Mouse (Mus musculus): Measurements from ENCODE around the gene Mrpl24. TPM values are rescaled to one million over a fixed set of nuclear protein-coding genes. Genes with fewer than 3 reads are reported as not detected.

The Mrpl24 gene
- polyA plus RNA-seq, 1 experiment from 2014 or later, result 67.9 TPM

DNA sequence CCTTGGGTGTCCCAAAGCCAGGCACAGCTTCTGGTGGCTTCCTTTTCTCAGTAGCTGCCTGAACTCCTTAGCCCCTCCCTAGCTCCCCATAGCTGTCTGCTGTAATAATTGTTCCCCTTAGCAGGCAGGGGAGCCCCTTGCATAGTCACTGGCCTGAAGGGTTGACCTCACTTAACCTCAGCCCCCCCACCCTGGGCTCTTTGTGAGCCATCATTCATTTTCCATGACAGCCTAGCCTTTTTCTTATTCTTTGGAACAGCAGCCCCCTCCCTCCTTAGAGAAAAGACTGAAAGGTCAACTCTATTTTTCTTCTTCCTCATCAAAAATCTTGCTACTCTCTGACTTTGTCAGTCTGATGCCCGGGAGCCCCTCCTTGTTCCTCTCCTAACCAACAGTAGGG lies 39.7 kb downstream of the Mrpl24 start:
- Histone ChIP-seq H3K4me1 (ENCODE audit: control insufficient read depth in 2 of 2, insufficient read depth in 2 of 2, low read length in 2 of 2) (peaks cover 16 to 18% of the 10 kb centered on the region in 2 experiments), H3K4me2 (ENCODE audit: low read length) (no peak overlapping the region), H3K9me3 (ENCODE audit: control insufficient read depth, low read length) (no peaks in the 10 kb centered on the region), H3K36me3 (ENCODE audit: control insufficient read depth, insufficient read depth, low read length) (no peaks in the 10 kb centered on the region), H3K27me3 (ENCODE audit: control insufficient read depth, insufficient read depth, low read length) (peaks cover 4% of the 10 kb centered on the region; the same call in 1 of the 2 replicates), H3K27ac (replicated peaks in 1 of 2; ENCODE audit: control insufficient read depth in 1 of 2, insufficient read depth in 1 of 2, low read depth in 2 of 2, low read length in 2 of 2) (no peak overlapping the region), H3K9ac (ENCODE audit: low read length) (no peak overlapping the region), H3K4me3 (ENCODE audit: control insufficient read depth in 1 of 2, insufficient read depth in 1 of 2, low read depth in 1 of 2, low read length in 2 of 2) (no peak overlapping the region)
- no peak for ATAC-seq (ENCODE audit: insufficient number of reproducible peaks, insufficient read depth, low FRiP score, low read depth)
- 73% methylated on average over 1 of the region's 1 CpGs for WGBS

DNA sequence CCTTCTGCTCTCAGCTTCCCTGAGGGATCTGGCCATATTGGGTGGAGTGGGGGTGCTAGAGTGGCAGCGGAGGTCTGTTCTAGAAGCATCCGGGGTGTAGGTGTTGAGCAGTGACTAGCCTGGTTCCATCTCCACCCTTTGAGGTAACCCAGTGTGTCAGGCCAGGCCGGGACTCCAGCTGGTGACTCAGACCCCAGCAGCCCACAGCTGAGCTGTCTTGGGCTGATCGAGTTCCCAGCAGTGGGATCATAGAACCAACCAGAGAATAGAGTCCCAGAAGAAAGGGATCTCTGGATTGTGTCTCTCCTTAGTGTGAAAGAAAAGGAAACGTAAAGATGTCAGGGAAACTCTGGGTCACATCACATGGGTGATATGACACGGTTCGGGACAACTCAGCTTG lies 40.1 kb downstream of the Mrpl24 start:
- Histone ChIP-seq H3K9me3 (ENCODE audit: control insufficient read depth, low read length) (no peaks in the 10 kb centered on the region), H3K9ac (ENCODE audit: low read length) (no peak overlapping the region), H3K4me2 (ENCODE audit: low read length) (no peak overlapping the region), H3K4me3 (ENCODE audit: control insufficient read depth in 1 of 2, insufficient read depth in 1 of 2, low read depth in 1 of 2, low read length in 2 of 2) (no peak overlapping the region), H3K4me1 (ENCODE audit: control insufficient read depth in 2 of 2, insufficient read depth in 2 of 2, low read length in 2 of 2) (peaks cover 16 to 18% of the 10 kb centered on the region in 2 experiments), H3K27me3 (ENCODE audit: control insufficient read depth, insufficient read depth, low read length) (peaks cover 4% of the 10 kb centered on the region; the same call in 1 of the 2 replicates), H3K36me3 (ENCODE audit: control insufficient read depth, insufficient read depth, low read length) (no peaks in the 10 kb centered on the region), H3K27ac (replicated peaks in 1 of 2; ENCODE audit: control insufficient read depth in 1 of 2, insufficient read depth in 1 of 2, low read depth in 2 of 2, low read length in 2 of 2) (peak overlapping the region in 1 of 2 experiments; percentile 93; a peak in 1 of 4 replicates)
- ATAC-seq (ENCODE audit: insufficient number of reproducible peaks, insufficient read depth, low FRiP score, low read depth), result no peak
- WGBS, result 57% methylated on average over 7 of the region's 7 CpGs

DNA sequence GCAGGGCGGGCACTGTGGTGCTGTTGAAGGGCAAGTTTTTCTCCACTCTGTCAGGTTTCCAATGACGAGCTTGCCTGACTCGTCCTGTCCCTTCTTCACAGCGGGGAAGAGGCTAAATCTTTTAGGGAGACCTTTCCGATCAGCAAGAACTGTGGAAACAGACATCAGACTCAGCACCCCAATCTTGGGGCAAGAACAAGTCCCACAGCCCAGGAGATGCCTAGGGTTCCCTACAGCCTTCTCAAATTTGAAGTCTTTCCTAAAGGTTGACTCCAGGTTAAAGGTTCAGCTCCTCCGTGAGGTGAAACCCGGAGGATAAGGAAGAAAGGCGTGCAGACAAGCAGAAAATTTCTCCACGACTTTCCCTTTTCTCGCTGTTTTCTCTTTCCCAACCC lies 40.9 kb downstream of the Mrpl24 start:
- 7% methylated on average over 10 of the region's 10 CpGs for WGBS
- ATAC-seq (ENCODE audit: insufficient number of reproducible peaks, insufficient read depth, low FRiP score, low read depth), result no peak
- peak overlapping the region; percentile 89 for H3K4me2 ChIP-seq (ENCODE audit: low read length)
- H3K27ac ChIP-seq (replicated peaks in 1 of 2; ENCODE audit: control insufficient read depth in 1 of 2, insufficient read depth in 1 of 2, low read depth in 2 of 2, low read length in 2 of 2), result peak overlapping the region; percentile 93 to 96
- H3K27me3 ChIP-seq (ENCODE audit: control insufficient read depth, insufficient read depth, low read length), result peaks cover 4% of the 10 kb centered on the region; the same call in 1 of the 2 replicates
- H3K9me3 ChIP-seq (ENCODE audit: control insufficient read depth, low read length), result no peaks in the 10 kb centered on the region
- H3K4me1 ChIP-seq (ENCODE audit: control insufficient read depth in 2 of 2, insufficient read depth in 2 of 2, low read length in 2 of 2), result peaks cover 16 to 18% of the 10 kb centered on the region in 2 experiments
- peak overlapping the region; percentile 85 for H3K9ac ChIP-seq (ENCODE audit: low read length)
- H3K4me3 ChIP-seq (ENCODE audit: control insufficient read depth in 1 of 2, insufficient read depth in 1 of 2, low read depth in 1 of 2, low read length in 2 of 2), result peak overlapping the region; percentile 57 to 66
- H3K36me3 ChIP-seq (ENCODE audit: control insufficient read depth, insufficient read depth, low read length), result no peaks in the 10 kb centered on the region

DNA sequence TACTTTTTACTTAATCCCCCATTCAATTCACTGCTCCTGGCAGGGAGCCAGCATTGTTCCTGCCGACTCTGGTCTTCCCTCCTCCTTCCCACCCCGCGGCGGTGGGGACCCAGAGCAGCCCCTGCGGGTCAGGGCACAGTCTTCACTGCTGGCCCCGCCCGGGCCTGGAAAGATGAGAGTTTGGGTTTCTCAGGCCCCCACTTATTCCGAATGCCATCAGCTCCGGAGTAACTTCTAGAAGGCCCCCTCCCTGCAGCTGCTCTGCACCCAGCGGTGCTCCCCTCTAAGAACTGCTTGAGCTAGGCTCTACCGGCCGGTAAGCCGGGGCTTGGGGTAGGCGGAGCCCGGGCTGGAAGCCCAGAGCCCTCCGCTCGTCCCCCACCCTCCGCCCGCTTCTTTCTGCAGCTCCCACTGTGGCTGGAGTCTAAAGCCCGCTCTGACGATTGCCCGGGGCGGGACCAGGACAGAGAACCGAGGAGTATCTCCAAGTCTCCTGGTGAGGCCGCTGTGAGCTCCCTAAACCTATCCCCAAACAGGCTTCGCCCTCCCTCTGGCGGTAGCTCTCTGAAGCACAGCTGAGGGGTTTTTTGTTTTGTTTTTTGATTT lies 41.4 kb downstream of the Mrpl24 start:
- WGBS, result 1% methylated on average over 27 of the region's 27 CpGs
- H3K27me3 ChIP-seq (ENCODE audit: control insufficient read depth, insufficient read depth, low read length), result peaks cover 4% of the 10 kb centered on the region; the same call in 1 of the 2 replicates
- H3K9ac ChIP-seq (ENCODE audit: low read length), result peak overlapping the region; percentile 85
- no peaks in the 10 kb centered on the region for H3K9me3 ChIP-seq (ENCODE audit: control insufficient read depth, low read length)
- peak overlapping the region; percentile 57 to 66 for H3K4me3 ChIP-seq (ENCODE audit: control insufficient read depth in 1 of 2, insufficient read depth in 1 of 2, low read depth in 1 of 2, low read length in 2 of 2)
- peak overlapping the region; percentile 93 to 96 for H3K27ac ChIP-seq (replicated peaks in 1 of 2; ENCODE audit: control insufficient read depth in 1 of 2, insufficient read depth in 1 of 2, low read depth in 2 of 2, low read length in 2 of 2)
- H3K36me3 ChIP-seq (ENCODE audit: control insufficient read depth, insufficient read depth, low read length), result no peaks in the 10 kb centered on the region
- peak overlapping the region; percentile 89 for H3K4me2 ChIP-seq (ENCODE audit: low read length)
- H3K4me1 ChIP-seq (ENCODE audit: control insufficient read depth in 2 of 2, insufficient read depth in 2 of 2, low read length in 2 of 2), result peaks cover 16 to 18% of the 10 kb centered on the region in 2 experiments
- peak; percentile 96 for ATAC-seq (ENCODE audit: insufficient number of reproducible peaks, insufficient read depth, low FRiP score, low read depth)

DNA sequence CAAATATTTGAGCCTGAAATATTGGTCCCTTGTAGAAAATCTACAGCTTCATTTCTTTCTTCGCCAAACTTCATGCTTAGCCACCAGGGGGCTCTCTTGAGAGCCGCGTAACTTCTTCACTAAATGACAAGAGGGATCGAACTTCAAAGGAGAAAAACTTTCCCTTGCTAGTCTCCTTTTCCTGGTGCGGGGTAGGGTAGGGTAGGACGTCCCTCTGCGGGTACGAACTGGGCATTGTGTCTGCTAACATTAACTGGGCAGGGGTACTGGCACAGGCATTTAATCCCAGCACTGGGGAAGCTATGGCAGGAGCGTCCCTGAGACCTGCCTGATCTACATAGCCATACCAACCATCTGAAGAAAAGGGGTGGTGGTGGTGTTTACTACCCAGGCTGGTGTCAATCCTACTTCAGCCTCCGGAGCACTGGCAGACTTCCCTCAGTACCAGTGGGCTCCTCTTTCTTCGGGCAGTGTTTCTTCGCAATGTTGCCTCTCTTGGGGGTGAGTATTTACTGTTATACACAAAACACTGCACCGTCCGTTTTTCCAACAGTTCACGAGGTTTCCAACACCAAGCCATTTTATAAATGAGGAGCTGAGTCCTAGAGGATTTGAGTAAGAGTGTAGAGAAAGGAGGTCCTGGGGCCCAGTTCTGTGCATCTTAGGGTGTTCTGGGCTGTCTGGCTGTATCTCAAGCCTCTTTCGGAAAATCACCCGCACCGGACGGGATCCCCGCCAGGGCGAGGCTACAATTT lies 51.1 kb downstream of the Mrpl24 start:
- H3K4me1 ChIP-seq (ENCODE audit: control insufficient read depth in 2 of 2, insufficient read depth in 2 of 2, low read length in 2 of 2), result peaks cover 25 to 44% of the 10 kb centered on the region in 2 experiments

DNA sequence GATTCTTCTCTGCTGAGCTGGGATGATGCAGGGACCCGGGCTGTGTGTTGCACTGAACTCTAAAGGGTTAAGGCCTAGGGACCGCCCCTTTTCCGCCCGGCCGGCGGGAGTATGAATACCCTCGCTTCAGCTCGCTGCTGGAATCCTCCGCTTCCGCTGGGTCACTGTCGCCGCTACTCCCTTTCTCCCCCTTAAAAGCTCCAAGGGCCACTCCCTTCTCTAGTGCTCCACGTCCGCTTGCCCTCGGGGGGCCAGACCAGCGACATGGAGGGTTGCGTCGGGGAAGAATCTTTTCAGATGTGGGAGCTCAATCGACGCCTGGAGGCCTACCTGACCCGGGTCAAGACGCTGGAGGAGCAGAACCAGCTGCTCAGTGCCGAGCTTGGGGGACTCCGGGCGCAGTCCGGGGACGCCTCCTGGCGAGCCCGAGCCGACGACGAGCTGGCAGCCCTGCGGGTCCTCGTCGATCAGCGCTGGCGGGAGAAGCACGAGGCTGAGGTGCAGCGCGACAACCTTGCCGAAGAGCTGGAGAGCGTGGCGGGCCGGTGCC lies 51.7 kb downstream of the Mrpl24 start, which contains the start of gene Nes:
Gene Nes, plus strand, starts transcription at position 140 of the 550 bp plus-strand sequence.
- WGBS, result under 1% methylated on average over 44 of the region's 44 CpGs

More for the DNA sequence above, 51.1 kb downstream of the Mrpl24 start:
- H3K27me3 ChIP-seq (ENCODE audit: control insufficient read depth, insufficient read depth, low read length), result 0 out of 2 replicates have a peak, but pooled peaks cover 6% of the 10 kb centered on the region
- H3K36me3 ChIP-seq (ENCODE audit: control insufficient read depth, insufficient read depth, low read length), result peaks cover 8% of the 10 kb centered on the region
- H3K27ac ChIP-seq (replicated peaks in 1 of 2; ENCODE audit: control insufficient read depth in 1 of 2, insufficient read depth in 1 of 2, low read depth in 2 of 2, low read length in 2 of 2), result peak overlapping the region; percentile 4 to 68; a peak in 2 of 4 replicates
- WGBS, result 1% methylated on average over 21 of the region's 21 CpGs
- H3K9ac ChIP-seq (ENCODE audit: low read length), result peak overlapping the region; percentile 76
- ATAC-seq (ENCODE audit: insufficient number of reproducible peaks, insufficient read depth, low FRiP score, low read depth), result no peak
- H3K4me3 ChIP-seq (ENCODE audit: control insufficient read depth in 1 of 2, insufficient read depth in 1 of 2, low read depth in 1 of 2, low read length in 2 of 2), result peak overlapping the region; percentile 53 to 57
- H3K9me3 ChIP-seq (ENCODE audit: control insufficient read depth, low read length), result no peaks in the 10 kb centered on the region
- peak overlapping the region; percentile 89 for H3K4me2 ChIP-seq (ENCODE audit: low read length)

DNA sequence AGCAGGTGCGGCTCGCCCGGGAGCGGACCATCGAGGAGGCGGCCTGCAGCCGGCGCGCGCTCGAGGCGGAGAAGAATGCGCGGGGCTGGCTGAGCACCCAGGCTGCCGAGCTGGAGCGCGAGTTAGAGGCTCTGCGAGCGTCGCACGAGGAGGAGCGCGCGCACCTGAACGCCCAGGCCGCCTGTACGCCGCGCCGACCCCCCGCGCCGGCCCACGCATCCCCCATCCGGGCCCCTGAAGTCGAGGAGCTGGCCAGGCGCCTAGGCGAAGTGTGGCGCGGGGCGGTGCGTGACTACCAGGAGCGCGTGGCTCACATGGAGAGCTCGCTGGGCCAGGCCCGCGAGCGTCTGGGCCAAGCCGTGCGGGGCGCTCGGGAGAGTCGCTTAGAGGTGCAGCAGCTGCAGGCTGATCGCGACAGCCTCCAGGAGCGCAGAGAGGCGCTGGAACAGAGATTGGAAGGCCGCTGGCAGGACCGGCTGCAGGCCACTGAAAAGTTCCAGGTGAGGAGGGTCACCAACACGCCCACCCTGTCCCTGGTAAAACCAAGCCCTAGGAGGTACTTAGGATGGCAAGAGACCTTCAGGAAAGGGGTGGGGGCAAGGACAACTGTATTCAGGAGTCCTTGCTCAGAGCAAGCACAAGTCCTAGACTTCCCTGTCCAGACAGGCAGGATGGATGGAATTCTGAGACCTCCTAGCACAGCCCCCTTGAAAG lies 52.3 kb downstream of the Mrpl24 start:
- H3K4me3 ChIP-seq (ENCODE audit: control insufficient read depth in 1 of 2, insufficient read depth in 1 of 2, low read depth in 1 of 2, low read length in 2 of 2), result peak overlapping the region; percentile 53 to 57
- peak overlapping the region in 1 of 2 experiments; percentile 68; a peak in 2 of 4 replicates for H3K27ac ChIP-seq (replicated peaks in 1 of 2; ENCODE audit: control insufficient read depth in 1 of 2, insufficient read depth in 1 of 2, low read depth in 2 of 2, low read length in 2 of 2)
- 1% methylated on average over 60 of the region's 60 CpGs for WGBS
- ATAC-seq (ENCODE audit: insufficient number of reproducible peaks, insufficient read depth, low FRiP score, low read depth), result 0 out of 2 replicates have a peak, but pooled peaks have one; percentile 8
- no peaks in the 10 kb centered on the region for H3K9me3 ChIP-seq (ENCODE audit: control insufficient read depth, low read length)
- peaks cover 21% of the 10 kb centered on the region for H3K36me3 ChIP-seq (ENCODE audit: control insufficient read depth, insufficient read depth, low read length)
- peak overlapping the region; percentile 76 for H3K9ac ChIP-seq (ENCODE audit: low read length)
- peaks cover 25 to 44% of the 10 kb centered on the region in 2 experiments for H3K4me1 ChIP-seq (ENCODE audit: control insufficient read depth in 2 of 2, insufficient read depth in 2 of 2, low read length in 2 of 2)
- 0 out of 2 replicates have a peak, but pooled peaks cover 6% of the 10 kb centered on the region for H3K27me3 ChIP-seq (ENCODE audit: control insufficient read depth, insufficient read depth, low read length)
- peak overlapping the region; percentile 89 for H3K4me2 ChIP-seq (ENCODE audit: low read length)

More for the DNA sequence above, 51.7 kb downstream of the Mrpl24 start, which contains the start of gene Nes:
- peak within 1 kb of the TSS; percentile 76 for H3K9ac ChIP-seq (ENCODE audit: low read length)
- H3K9me3 ChIP-seq (ENCODE audit: control insufficient read depth, low read length), result no peaks in the 10 kb centered on the region
- 0 out of 2 replicates have a peak, but pooled peaks cover 6% of the 10 kb centered on the region for H3K27me3 ChIP-seq (ENCODE audit: control insufficient read depth, insufficient read depth, low read length)
- peak; percentile 74 for ATAC-seq (ENCODE audit: insufficient number of reproducible peaks, insufficient read depth, low FRiP score, low read depth)
- peaks cover 25 to 44% of the 10 kb centered on the region in 2 experiments for H3K4me1 ChIP-seq (ENCODE audit: control insufficient read depth in 2 of 2, insufficient read depth in 2 of 2, low read length in 2 of 2)
- H3K4me2 ChIP-seq (ENCODE audit: low read length), result peak within 1 kb of the TSS; percentile 89
- peak within 1 kb of the TSS; percentile 53 to 57 for H3K4me3 ChIP-seq (ENCODE audit: control insufficient read depth in 1 of 2, insufficient read depth in 1 of 2, low read depth in 1 of 2, low read length in 2 of 2)
- H3K36me3 ChIP-seq (ENCODE audit: control insufficient read depth, insufficient read depth, low read length), result peaks cover 14% of the 10 kb centered on the region
- H3K27ac ChIP-seq (replicated peaks in 1 of 2; ENCODE audit: control insufficient read depth in 1 of 2, insufficient read depth in 1 of 2, low read depth in 2 of 2, low read length in 2 of 2), result peak within 1 kb of the TSS; percentile 4 to 68; a peak in 3 of 4 replicates

Measured in heart, embryonic 14.5 days (tissue).